In genomic region chr12:72835518-72836015, GRCm38 (mm10) we compare ENCODE assay signal across 10 mouse cellular contexts.
A peak's percentile ranks its signal among the peaks of the same experiment; 100 is the strongest.
DNase-seq lines count a peak whose midpoint lies in the region; ATAC-seq and TF ChIP-seq lines count a peak whose summit lies in the region.
"Had no signal": no experiment of that assay in that cellular context is flagged by ENCODE, and none has a peak within 500 bp of the region (broad histone marks: within the 10 kb centered on the region; RNA-seq: fewer than 3 reads in every experiment).

No protein-coding gene starts in this region.

- H3K9me3 ChIP-seq in hindbrain, postnatal 0 days (ENCODE audit: low read length), result no peaks in the 10 kb centered on the region
- no peaks in the 10 kb centered on the region for H3K9me3 ChIP-seq in hindbrain, embryonic 11.5 days (ENCODE audit: control insufficient read depth, low read length)
- H3K9me3 ChIP-seq: forebrain, embryonic 13.5 days; hindbrain, embryonic 12.5 days had no signal

- DNase-seq in hindbrain, postnatal 0 days (ENCODE audit: low spot score), result no peak
- DNase-seq in hindbrain, embryonic 11.5 days (ENCODE audit: low spot score), result no peak
- peak; percentile 44 for DNase-seq in thymus, postnatal 0 days (ENCODE audit: low spot score)
- DNase-seq in thymus, adult 18-20 months, result no peak
- peak; percentile 53 for DNase-seq in induced T-regulatory cell, adult 2 months (ENCODE audit: low read depth)
- DNase-seq in right cerebral cortex, adult 18-20 months, result no peak
- no peak for DNase-seq in ovary, postnatal 10 days (ENCODE audit: low spot score)
- DNase-seq in adrenal gland, postnatal 4 days (ENCODE audit: low spot score in 2 of 2), result no peak

- no peak for ATAC-seq in hindbrain, postnatal 0 days
- no peak for ATAC-seq in hindbrain, embryonic 11.5 days (ENCODE audit: low FRiP score)
- ATAC-seq: forebrain, embryonic 13.5 days had no signal

- H3K4me1 ChIP-seq in hindbrain, postnatal 0 days (ENCODE audit: insufficient read depth, low read length), result peaks cover 6% of the 10 kb centered on the region
- H3K4me1 ChIP-seq in hindbrain, embryonic 11.5 days (replicated peaks; ENCODE audit: control insufficient read depth, insufficient read depth, low read length), result peaks cover 6% of the 10 kb centered on the region

- no peak overlapping the region for H3K4me3 ChIP-seq in hindbrain, postnatal 0 days (ENCODE audit: low read length)
- no peak overlapping the region for H3K4me3 ChIP-seq in hindbrain, embryonic 11.5 days (ENCODE audit: low read depth, low read length)
- H3K4me3 ChIP-seq: forebrain, embryonic 13.5 days; hindbrain, embryonic 12.5 days had no signal

- no peaks in the 10 kb centered on the region for H3K36me3 ChIP-seq in hindbrain, postnatal 0 days (ENCODE audit: insufficient read depth, low read length)
- no peaks in the 10 kb centered on the region for H3K36me3 ChIP-seq in hindbrain, embryonic 11.5 days (ENCODE audit: control insufficient read depth, insufficient read depth, low read length)
- H3K36me3 ChIP-seq: hindbrain, embryonic 12.5 days had no signal

- no peak overlapping the region for H3K9ac ChIP-seq in hindbrain, postnatal 0 days (replicated peaks; ENCODE audit: low read length)
- no peak overlapping the region for H3K9ac ChIP-seq in hindbrain, embryonic 11.5 days (ENCODE audit: low read depth, low read length)
- H3K9ac ChIP-seq: forebrain, embryonic 13.5 days; hindbrain, embryonic 12.5 days had no signal

- H3K27me3 ChIP-seq in hindbrain, postnatal 0 days (ENCODE audit: insufficient read depth, low read length), result no peaks in the 10 kb centered on the region
- H3K27me3 ChIP-seq in hindbrain, embryonic 11.5 days (ENCODE audit: control insufficient read depth, insufficient read depth, low read length), result peaks cover 18% of the 10 kb centered on the region

- H3K4me2 ChIP-seq in hindbrain, postnatal 0 days (ENCODE audit: low read depth, low read length), result no peak overlapping the region
- no peak overlapping the region for H3K4me2 ChIP-seq in hindbrain, embryonic 11.5 days (replicated peaks; ENCODE audit: low read depth, low read length)
- H3K4me2 ChIP-seq: forebrain, embryonic 13.5 days; hindbrain, embryonic 12.5 days had no signal

- TF ChIP-seq CTCF in hindbrain, postnatal 0 days (IDR thresholded peaks at IDR 0.05; ENCODE audit: low read depth), result peak; percentile 39

- H3K27ac ChIP-seq in hindbrain, postnatal 0 days, result no peak overlapping the region
- H3K27ac ChIP-seq in hindbrain, embryonic 11.5 days (ENCODE audit: low read depth, low read length), result no peak overlapping the region
- H3K27ac ChIP-seq: forebrain, embryonic 13.5 days; hindbrain, embryonic 12.5 days had no signal

- WGBS in hindbrain, postnatal 0 days, result 78% methylated on average over 8 of the region's 8 CpGs
- 80% methylated on average over 8 of the region's 8 CpGs for WGBS in hindbrain, embryonic 11.5 days

Comparison
In these comparisons a context has a peak if more than half of its experiments do, and no peak if none do; other contexts are left out.
1. DNase-seq: peak in thymus, postnatal 0 days (single experiment) and induced T-regulatory cell, adult 2 months (single experiment); none in hindbrain, postnatal 0 days (single experiment), hindbrain, embryonic 11.5 days (single experiment), thymus, adult 18-20 months (0 of 2), right cerebral cortex, adult 18-20 months (single experiment), ovary, postnatal 10 days (single experiment) and adrenal gland, postnatal 4 days (0 of 2).